Mouse (Mus musculus): ENCODE results near the gene Nt5dc3.

Nt5dc3 gene

GRCm38 (mm10) chr10:86779117-86779755 is 431 bp downstream of the Nt5dc3 start:
- peak; percentile 64 for DNase-seq (ENCODE audit: low read depth, low spot score)

GRCm38 (mm10) chr10:86779816-86780500 is 1.2 kb downstream of the Nt5dc3 start:
- DNase-seq (ENCODE audit: low read depth, low spot score) = peak; percentile 27

- DNase-seq (ENCODE audit: low read depth, low spot score) = no peak
Observed at GRCm38 (mm10) chr10:86781641-86782040, 2.8 kb downstream of the Nt5dc3 start.

GRCm38 (mm10) chr10:86782656-86783055 is 3.9 kb downstream of the Nt5dc3 start:
- DNase-seq (ENCODE audit: low read depth, low spot score) = no peak

GRCm38 (mm10) chr10:86783561-86783960 is 4.8 kb downstream of the Nt5dc3 start:
- DNase-seq (ENCODE audit: low read depth, low spot score) = peak; percentile 23

- peak; percentile 63 for DNase-seq (ENCODE audit: low read depth, low spot score)
Observed at GRCm38 (mm10) chr10:86784126-86784675, 5.4 kb downstream of the Nt5dc3 start.

GRCm38 (mm10) chr10:86785396-86785795 is 6.6 kb downstream of the Nt5dc3 start:
- DNase-seq (ENCODE audit: low read depth, low spot score) = no peak

GRCm38 (mm10) chr10:86786083-86786482 is 7.3 kb downstream of the Nt5dc3 start:
- no peak for DNase-seq (ENCODE audit: low read depth, low spot score)

GRCm38 (mm10) chr10:86788193-86788592 is 9.4 kb downstream of the Nt5dc3 start:
- no peak for DNase-seq (ENCODE audit: low read depth, low spot score)

- DNase-seq (ENCODE audit: low read depth, low spot score) = no peak
Observed at GRCm38 (mm10) chr10:86789146-86789672, 10.4 kb downstream of the Nt5dc3 start.

- DNase-seq (ENCODE audit: low read depth, low spot score) = no peak
Observed at GRCm38 (mm10) chr10:86791507-86792184, 12.8 kb downstream of the Nt5dc3 start.

- DNase-seq (ENCODE audit: low read depth, low spot score) = no peak
Observed at GRCm38 (mm10) chr10:86793509-86793951, 14.7 kb downstream of the Nt5dc3 start.

GRCm38 (mm10) chr10:86794196-86794595 is 15.4 kb downstream of the Nt5dc3 start:
- DNase-seq (ENCODE audit: low read depth, low spot score) = no peak

- no peak for DNase-seq (ENCODE audit: low read depth, low spot score)
Observed at GRCm38 (mm10) chr10:86794794-86795535, 16.2 kb downstream of the Nt5dc3 start.

GRCm38 (mm10) chr10:86796073-86796741 is 17.4 kb downstream of the Nt5dc3 start:
- no peak for DNase-seq (ENCODE audit: low read depth, low spot score)

- DNase-seq (ENCODE audit: low read depth, low spot score) = no peak
Observed at GRCm38 (mm10) chr10:86807362-86807761, 28.6 kb downstream of the Nt5dc3 start.

GRCm38 (mm10) chr10:86808013-86808758 is 29.4 kb downstream of the Nt5dc3 start:
- DNase-seq (ENCODE audit: low read depth, low spot score) = no peak

GRCm38 (mm10) chr10:86810000-86810399 is 31.2 kb downstream of the Nt5dc3 start:
- no peak for DNase-seq (ENCODE audit: low read depth, low spot score)

- DNase-seq (ENCODE audit: low read depth, low spot score) = no peak
Observed at GRCm38 (mm10) chr10:86810612-86811011, 31.8 kb downstream of the Nt5dc3 start.

All from 3T3-L1 (cell line).